Mouse (Mus musculus): ENCODE measurements at regions not wholly inside any gene's neighbourhood (a gene's known extent, or its start where the extent isn't known, plus 50 kb on each side); places are given as distances from the start of the nearest gene placed in this dataset.

DNA sequence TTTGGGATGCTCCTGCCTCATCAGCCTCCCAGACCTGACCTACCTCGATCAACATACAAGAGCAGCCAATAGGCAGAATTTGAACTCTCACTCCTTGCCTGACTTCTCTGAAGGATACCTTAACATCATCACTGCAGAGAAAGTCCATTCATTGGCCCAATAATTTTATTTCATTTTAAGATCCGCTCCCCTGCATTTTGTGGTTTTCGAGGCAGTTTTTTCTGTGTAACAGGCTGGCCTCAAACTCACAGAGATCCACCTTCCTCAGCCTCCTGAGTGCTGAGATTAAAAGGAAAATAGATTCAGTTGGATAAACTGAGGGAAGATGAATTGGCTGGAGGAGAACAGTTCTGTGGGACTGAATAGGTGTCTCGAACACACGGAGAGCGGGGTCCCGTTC is 216.4 kb downstream of the Ankrd50 start:
- TF ChIP-seq EP300 (IDR thresholded peaks at IDR 0.05; ENCODE audit: low read depth) (no peak), CTCF (IDR thresholded peaks at IDR 0.05; ENCODE audit: low read depth) (no peak)
